Mouse (Mus musculus) leukemia stem cell, adult 10-12 weeks (primary cell): ENCODE data around the gene Dclre1a. TPM values are rescaled to one million over a fixed set of nuclear protein-coding genes. Genes with fewer than 3 reads are reported as not detected.

Experiments
- polyA plus RNA-seq: library from polyadenylated mRNA; stranded (reverse); fragments of >175 nt; gene quantifications from 2 replicates; pipeline ENCODE4 v1.2.3, GENCODE M21; 2012; ENCODE audit warnings: low replicate concordance

Gene Dclre1a
- 0.90 and 7.9 TPM in 2 replicates for polyA plus RNA-seq

GRCm38 (mm10) chr19:56547456-56548229 is at the start of gene Dclre1a:
Dclre1a (minus strand) TSS chr19:56548222.

DNA sequence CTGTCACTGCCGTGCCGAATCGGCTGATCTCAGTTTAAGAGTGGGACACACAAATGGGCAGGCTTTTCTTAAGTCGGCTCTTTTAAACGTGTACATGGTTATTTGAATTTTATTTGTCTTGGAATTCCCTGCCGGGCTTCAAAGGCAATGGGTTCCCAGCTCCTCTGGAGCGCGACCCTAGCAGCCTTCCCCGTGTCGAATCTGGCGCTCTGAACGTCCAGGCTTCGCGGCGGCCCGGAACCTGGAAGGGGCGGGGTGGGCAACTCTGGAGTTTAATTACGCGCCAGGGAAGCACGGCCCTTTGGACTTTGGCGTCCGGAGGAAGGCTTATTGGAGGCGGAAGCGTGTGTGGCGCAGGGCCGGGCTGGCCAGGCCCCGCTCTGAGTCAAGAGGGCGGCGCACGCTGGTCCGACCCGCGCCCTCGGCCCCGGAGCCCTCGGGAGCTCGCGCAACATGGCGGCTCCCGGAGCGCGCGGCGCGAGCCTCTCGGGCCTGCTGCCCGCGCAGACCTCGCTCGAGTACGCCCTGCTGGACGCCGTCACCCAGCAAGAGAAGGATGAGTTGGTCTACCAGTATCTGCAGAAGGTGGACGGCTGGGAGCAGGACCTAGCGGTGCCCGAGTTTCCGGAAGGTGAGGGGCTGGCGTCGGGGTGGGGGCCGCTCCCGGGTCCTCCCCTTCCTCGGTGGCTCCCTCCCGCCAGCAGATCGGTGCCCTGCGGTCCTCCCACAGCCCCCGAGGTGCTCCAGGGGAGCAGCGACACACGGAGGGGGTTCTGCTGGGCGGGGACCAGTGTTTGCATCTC is 409 bp upstream of the Dclre1a start, which contains the start of gene Nhlrc2:
Nhlrc2 (plus strand) TSS at position 32 of the 803 bp plus-strand sequence.

Other genes starting within 250 kb of the Dclre1a start
- 0.03 and 0.09 TPM in 2 replicates for gene Nrap, start 158.2 kb downstream of the Dclre1a start, polyA plus RNA-seq
- gene Casp7, start 151.1 kb downstream of the Dclre1a start, polyA plus RNA-seq, result 3.8 and 6.3 TPM in 2 replicates
- not detected in 2 replicates for gene Plekhs1, start 86.6 kb downstream of the Dclre1a start, polyA plus RNA-seq
- gene Nhlrc2, start within 50 bp of the Dclre1a start, polyA plus RNA-seq, result 6.3 and 16.4 TPM in 2 replicates
- gene Adrb1, start 174.0 kb upstream of the Dclre1a start, polyA plus RNA-seq, result 3.4 TPM in 2 replicates